Mouse (Mus musculus): ENCODE measurements around the gene Smarcc1. TPM values are rescaled to one million over a fixed set of nuclear protein-coding genes. Genes with fewer than 3 reads are reported as not detected.

The Smarcc1 gene
- 43.7 TPM for polyA plus RNA-seq (2015; fragmentation: Illumina TruSeq; extraction: RNeasy Lipid Tissue Mini Kit (QIAGEN cat#74804); ENCODE audit: insufficient read depth, low replicate concordance)

GRCm38 (mm10) chr9:110116977-110117778, at the start of gene Smarcc1:
TSS of gene Smarcc1 (plus strand) at chr9:110117708.

GRCm38 (mm10) chr9:110117779-110118139, 251 bp downstream of the Smarcc1 start, which contains the start of gene Dhx30:
TSS of gene Dhx30 (minus strand) at chr9:110117830.

GRCm38 (mm10) chr9:110243221-110243833, 125.8 kb downstream of the Smarcc1 start, which contains the start of gene Cspg5:
TSS of gene Cspg5 (plus strand) at chr9:110243783.

Other genes with a start within 250 kb of the Smarcc1 start
- gene Cdc25a, start 242.1 kb upstream of the Smarcc1 start, polyA plus RNA-seq (2015; fragmentation: Illumina TruSeq; extraction: RNeasy Lipid Tissue Mini Kit (QIAGEN cat#74804); ENCODE audit: insufficient read depth, low replicate concordance) = 16.1 TPM
- 71.3 TPM for gene Map4, start 186.2 kb upstream of the Smarcc1 start, polyA plus RNA-seq (2015; fragmentation: Illumina TruSeq; extraction: RNeasy Lipid Tissue Mini Kit (QIAGEN cat#74804); ENCODE audit: insufficient read depth, low replicate concordance)
- 44.1 TPM for gene Dhx30, start 122 bp downstream of the Smarcc1 start, polyA plus RNA-seq (2015; fragmentation: Illumina TruSeq; extraction: RNeasy Lipid Tissue Mini Kit (QIAGEN cat#74804); ENCODE audit: insufficient read depth, low replicate concordance)
- gene Cspg5, start 126.1 kb downstream of the Smarcc1 start, polyA plus RNA-seq (2015; fragmentation: Illumina TruSeq; extraction: RNeasy Lipid Tissue Mini Kit (QIAGEN cat#74804); ENCODE audit: insufficient read depth, low replicate concordance) = 0.21 TPM
- gene Elp6, start 187.5 kb downstream of the Smarcc1 start, polyA plus RNA-seq (2015; fragmentation: Illumina TruSeq; extraction: RNeasy Lipid Tissue Mini Kit (QIAGEN cat#74804); ENCODE audit: insufficient read depth, low replicate concordance) = 5.3 TPM
- 16.0 TPM for gene Scap, start 215.6 kb downstream of the Smarcc1 start, polyA plus RNA-seq (2015; fragmentation: Illumina TruSeq; extraction: RNeasy Lipid Tissue Mini Kit (QIAGEN cat#74804); ENCODE audit: insufficient read depth, low replicate concordance)

Data from spleen, adult 10 weeks (tissue).